Mouse (Mus musculus): ENCODE data around the gene Gnat3. TPM values are rescaled to one million over a fixed set of nuclear protein-coding genes. Genes with fewer than 3 reads are reported as not detected.

The Gnat3 gene
- polyA plus RNA-seq, 1 experiment = not detected

GRCm38 (mm10) chr5:17956468-17956867 is 5.9 kb upstream of the Gnat3 start:
- no peak for TF ChIP-seq CTCF (IDR thresholded peaks at IDR 0.05; ENCODE audit: insufficient read depth, low read depth, low read length)
- TF ChIP-seq POLR2A (IDR thresholded peaks at IDR 0.05; ENCODE audit: insufficient read depth, low read depth, low read length) = no peak
- no peak overlapping the region for H3K27ac ChIP-seq (ENCODE audit: insufficient read depth, low read depth, low read length)
- H3K4me1 ChIP-seq (ENCODE audit: control insufficient read depth, insufficient read depth, low read length) = no peaks in the 10 kb centered on the region
- 87% methylated on average over 1 of the region's 1 CpGs for WGBS
- no peak overlapping the region for H3K4me3 ChIP-seq (ENCODE audit: insufficient read depth, low read depth, low read length)

GRCm38 (mm10) chr5:17969704-17970390 is 7.5 kb downstream of the Gnat3 start:
- 74% methylated on average over 13 of the region's 13 CpGs for WGBS
- H3K4me1 ChIP-seq (ENCODE audit: control insufficient read depth, insufficient read depth, low read length) = no peaks in the 10 kb centered on the region
- TF ChIP-seq CTCF (IDR thresholded peaks at IDR 0.05; ENCODE audit: insufficient read depth, low read depth, low read length) (no peak), POLR2A (IDR thresholded peaks at IDR 0.05; ENCODE audit: insufficient read depth, low read depth, low read length) (no peak)
- H3K4me3 ChIP-seq (ENCODE audit: insufficient read depth, low read depth, low read length) = no peak overlapping the region
- no peak overlapping the region for H3K27ac ChIP-seq (ENCODE audit: insufficient read depth, low read depth, low read length)

DNA sequence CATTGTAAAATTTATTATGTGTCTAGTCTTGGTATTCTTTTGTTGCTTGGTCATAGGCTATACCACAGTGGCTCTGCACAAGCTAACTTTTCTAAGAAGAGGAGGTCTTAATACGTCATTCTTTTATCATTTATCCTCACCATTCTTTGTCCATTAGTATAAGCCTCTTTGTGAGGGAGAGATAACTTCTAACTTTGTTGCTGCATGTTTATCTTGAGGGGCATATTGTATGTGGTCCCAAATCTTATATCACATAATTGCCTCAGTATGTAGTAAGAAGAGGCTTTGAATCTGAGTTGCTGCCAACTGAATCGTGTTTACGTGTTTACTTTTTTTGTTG is 8.0 kb downstream of the Gnat3 start:
- TF ChIP-seq CTCF (IDR thresholded peaks at IDR 0.05; ENCODE audit: insufficient read depth, low read depth, low read length) (no peak), POLR2A (IDR thresholded peaks at IDR 0.05; ENCODE audit: insufficient read depth, low read depth, low read length) (no peak)
- Histone ChIP-seq H3K4me1 (ENCODE audit: control insufficient read depth, insufficient read depth, low read length) (no peaks in the 10 kb centered on the region), H3K4me3 (ENCODE audit: insufficient read depth, low read depth, low read length) (no peak overlapping the region), H3K27ac (ENCODE audit: insufficient read depth, low read depth, low read length) (no peak overlapping the region)
- 91% methylated on average over 3 of the region's 3 CpGs for WGBS

DNA sequence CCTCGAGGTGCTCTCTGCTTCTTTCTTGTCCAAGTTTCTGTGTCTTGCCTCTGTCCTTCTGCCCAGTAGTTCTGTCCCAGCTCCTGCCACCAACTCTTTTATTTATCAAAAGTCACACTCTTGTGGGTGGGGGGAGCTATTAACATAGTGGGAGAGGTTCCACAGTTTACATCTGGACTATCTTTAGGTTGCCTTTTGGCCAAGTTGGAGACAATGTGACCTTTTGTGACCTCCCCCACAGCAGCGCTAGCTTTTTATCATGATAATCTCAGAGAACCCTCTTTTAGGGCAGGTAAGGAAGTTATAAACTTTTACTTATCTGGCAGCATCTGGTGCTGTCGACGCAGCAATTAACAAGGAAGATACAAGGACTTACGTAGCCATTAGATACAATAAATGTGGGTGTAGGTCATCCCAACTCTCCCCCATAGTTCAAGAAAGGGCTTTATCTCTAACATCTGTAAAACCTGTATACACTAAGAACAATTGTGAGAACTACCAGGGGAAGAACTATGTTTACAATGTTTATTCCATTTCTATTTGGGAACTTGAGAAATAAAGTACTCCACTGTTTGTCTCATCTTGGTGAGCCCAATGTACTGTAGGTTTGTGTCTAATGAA is 18.3 kb downstream of the Gnat3 start:
- Histone ChIP-seq H3K27ac (ENCODE audit: insufficient read depth, low read depth, low read length) (no peak overlapping the region), H3K4me1 (ENCODE audit: control insufficient read depth, insufficient read depth, low read length) (no peaks in the 10 kb centered on the region), H3K4me3 (ENCODE audit: insufficient read depth, low read depth, low read length) (no peak overlapping the region)
- WGBS = 92% methylated on average over 5 of the region's 5 CpGs
- TF ChIP-seq POLR2A (IDR thresholded peaks at IDR 0.05; ENCODE audit: insufficient read depth, low read depth, low read length) = no peak
- no peak for TF ChIP-seq CTCF (IDR thresholded peaks at IDR 0.05; ENCODE audit: insufficient read depth, low read depth, low read length)

DNA sequence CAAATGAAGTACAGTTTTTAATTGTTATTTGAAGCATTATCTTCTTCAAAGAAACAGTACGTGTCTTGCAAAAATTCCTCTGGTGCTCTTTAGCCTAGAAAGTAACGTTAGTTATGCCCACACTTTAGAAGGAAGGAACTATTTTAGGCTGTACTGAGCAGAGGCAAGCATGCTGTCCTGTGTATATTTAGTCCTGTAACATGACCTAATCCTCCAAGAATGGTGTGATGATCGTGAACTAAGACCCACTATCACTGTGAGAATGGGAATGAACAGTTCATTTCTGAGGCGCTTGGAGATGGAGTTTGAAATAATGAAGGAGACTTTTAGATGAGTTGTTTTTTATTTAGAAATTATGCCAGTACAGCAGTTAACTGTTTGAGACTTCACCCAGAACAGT is 20.4 kb downstream of the Gnat3 start:
- TF ChIP-seq CTCF (IDR thresholded peaks at IDR 0.05; ENCODE audit: insufficient read depth, low read depth, low read length) (no peak), POLR2A (IDR thresholded peaks at IDR 0.05; ENCODE audit: insufficient read depth, low read depth, low read length) (no peak)
- 44% methylated on average over 4 of the region's 4 CpGs for WGBS
- Histone ChIP-seq H3K27ac (ENCODE audit: insufficient read depth, low read depth, low read length) (no peak overlapping the region), H3K4me3 (ENCODE audit: insufficient read depth, low read depth, low read length) (no peak overlapping the region), H3K4me1 (ENCODE audit: control insufficient read depth, insufficient read depth, low read length) (no peaks in the 10 kb centered on the region)

DNA sequence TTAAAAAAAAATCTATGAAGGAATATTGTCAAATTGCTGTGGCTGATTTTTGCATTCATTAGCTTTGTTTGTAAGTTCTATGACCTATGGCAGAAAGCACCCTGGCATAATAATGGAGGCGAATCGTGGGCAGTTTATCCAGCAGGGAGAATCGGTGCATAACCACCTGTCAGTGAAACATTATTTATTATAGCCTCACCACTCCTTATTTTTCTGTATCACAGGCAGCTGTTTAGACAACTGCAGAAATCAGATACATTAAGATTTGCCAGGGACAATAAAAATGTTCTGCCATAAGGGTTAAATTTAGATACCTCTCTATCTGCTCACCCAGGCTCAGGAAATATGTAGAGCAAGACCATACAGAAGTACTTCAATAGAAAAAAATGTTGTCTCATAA is 22.2 kb downstream of the Gnat3 start:
- no peak overlapping the region for H3K27ac ChIP-seq (ENCODE audit: insufficient read depth, low read depth, low read length)
- no peak overlapping the region for H3K4me3 ChIP-seq (ENCODE audit: insufficient read depth, low read depth, low read length)
- H3K4me1 ChIP-seq (ENCODE audit: control insufficient read depth, insufficient read depth, low read length) = no peaks in the 10 kb centered on the region
- TF ChIP-seq CTCF (IDR thresholded peaks at IDR 0.05; ENCODE audit: insufficient read depth, low read depth, low read length) (no peak), POLR2A (IDR thresholded peaks at IDR 0.05; ENCODE audit: insufficient read depth, low read depth, low read length) (no peak)
- WGBS = 94% methylated on average over 3 of the region's 3 CpGs

DNA sequence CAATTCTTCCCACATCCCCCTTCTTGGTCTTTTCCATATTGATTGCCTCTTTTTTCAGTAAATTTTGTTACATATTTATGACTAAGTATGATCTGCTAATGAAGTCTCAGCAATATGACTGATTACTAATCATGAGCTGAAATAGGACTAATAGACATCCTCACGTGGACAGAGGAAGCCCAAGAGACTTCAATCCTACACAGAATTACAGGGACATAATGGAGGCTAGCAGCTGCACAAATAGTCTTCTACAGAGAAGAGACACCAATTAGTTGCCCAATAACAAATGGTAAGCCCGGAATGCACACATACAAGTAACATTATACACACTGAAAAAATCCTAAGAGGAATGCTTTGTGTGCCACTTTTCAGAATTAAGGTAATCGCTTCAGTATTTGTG is 24.3 kb downstream of the Gnat3 start:
- no peak overlapping the region for H3K4me3 ChIP-seq (ENCODE audit: insufficient read depth, low read depth, low read length)
- no peaks in the 10 kb centered on the region for H3K4me1 ChIP-seq (ENCODE audit: control insufficient read depth, insufficient read depth, low read length)
- TF ChIP-seq CTCF (IDR thresholded peaks at IDR 0.05; ENCODE audit: insufficient read depth, low read depth, low read length) = no peak
- no peak for TF ChIP-seq POLR2A (IDR thresholded peaks at IDR 0.05; ENCODE audit: insufficient read depth, low read depth, low read length)
- H3K27ac ChIP-seq (ENCODE audit: insufficient read depth, low read depth, low read length) = no peak overlapping the region
- 61% methylated on average over 3 of the region's 3 CpGs for WGBS

DNA sequence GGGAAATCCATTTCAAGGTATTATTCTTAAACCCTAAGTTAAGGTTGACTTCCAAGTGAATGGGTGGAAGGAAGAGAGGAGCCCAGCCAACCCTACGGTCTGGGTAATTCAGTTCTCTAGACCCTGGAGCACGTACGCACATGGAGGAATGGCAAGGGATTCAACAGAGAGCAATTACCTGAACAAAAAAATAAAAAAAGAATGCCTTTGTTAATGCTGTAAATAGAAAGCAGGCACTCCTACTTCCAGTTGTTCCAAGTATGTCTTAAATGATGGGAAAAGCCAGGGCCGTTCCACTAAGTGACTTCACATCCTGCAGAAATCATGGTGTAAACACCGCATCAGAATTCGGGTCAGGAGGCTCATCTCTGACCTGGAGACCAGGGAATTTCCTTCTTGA is 28.3 kb downstream of the Gnat3 start:
- H3K27ac ChIP-seq (ENCODE audit: insufficient read depth, low read depth, low read length) = no peak overlapping the region
- H3K4me3 ChIP-seq (ENCODE audit: insufficient read depth, low read depth, low read length) = no peak overlapping the region
- WGBS = 76% methylated on average over 6 of the region's 6 CpGs
- TF ChIP-seq CTCF (IDR thresholded peaks at IDR 0.05; ENCODE audit: insufficient read depth, low read depth, low read length) (no peak), POLR2A (IDR thresholded peaks at IDR 0.05; ENCODE audit: insufficient read depth, low read depth, low read length) (no peak)
- no peaks in the 10 kb centered on the region for H3K4me1 ChIP-seq (ENCODE audit: control insufficient read depth, insufficient read depth, low read length)

GRCm38 (mm10) chr5:17999570-17999969 is 37.2 kb downstream of the Gnat3 start:
- WGBS = 73% methylated on average over 2 of the region's 2 CpGs

More at GRCm38 (mm10) chr5:17999570-17999969, 37.2 kb downstream of the Gnat3 start:
- Histone ChIP-seq H3K4me3 (ENCODE audit: insufficient read depth, low read depth, low read length) (no peak overlapping the region), H3K27ac (ENCODE audit: insufficient read depth, low read depth, low read length) (no peak overlapping the region), H3K4me1 (ENCODE audit: control insufficient read depth, insufficient read depth, low read length) (no peaks in the 10 kb centered on the region)
- TF ChIP-seq CTCF (IDR thresholded peaks at IDR 0.05; ENCODE audit: insufficient read depth, low read depth, low read length) = no peak
